Mouse (Mus musculus) erythroblast, embryonic 14.5 days (primary cell): ENCODE results near the gene Trappc2l.

ENCODE experiments used
- GATA1 ChIP-seq: IDR thresholded peaks from 2 replicates; pipeline ENCODE4 v1.6.1; 2012; ENCODE audit warnings: low read length, inconsistent platforms, mixed read lengths
- TAL1 ChIP-seq: IDR thresholded peaks from 3 replicates; pipeline ENCODE4 v1.6.1; 2012; ENCODE audit warnings: low read length, inconsistent platforms, mixed read lengths

DNA sequence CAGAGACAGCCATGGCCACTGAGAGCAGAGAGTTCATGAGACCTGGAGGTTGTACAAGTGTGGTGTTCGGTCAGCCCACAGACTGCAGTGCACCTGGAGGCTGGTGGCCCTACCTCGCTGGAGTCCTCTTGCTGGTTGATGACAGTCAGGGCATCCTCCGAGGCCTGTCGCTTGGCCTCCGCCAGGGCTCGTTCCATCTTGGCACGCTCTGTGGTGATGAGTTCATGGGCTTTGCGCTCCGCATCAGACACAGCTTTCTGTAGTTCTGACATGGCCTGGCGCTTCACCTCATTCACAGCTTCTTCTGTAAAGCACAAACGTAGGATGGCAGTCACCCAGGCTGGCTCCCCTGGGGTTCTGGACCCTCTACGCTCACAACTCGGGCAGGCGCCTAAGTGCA is 21.8 kb downstream of the Trappc2l start:
- TF ChIP-seq GATA1 (no peak), TAL1 (no peak)
